Mouse (Mus musculus) limb, embryonic 11.5 days (tissue): ENCODE measurements around the gene Tmc1. TPM values are rescaled to one million over a fixed set of nuclear protein-coding genes. Genes with fewer than 3 reads are reported as not detected.

Source experiments
- ATAC-seq: fragments of 200-750 bp; cut with Nextera tagmentation; 2 replicates; pipeline ENCODE4 v1.8.0; 2017; ENCODE audit warnings: low read depth; ENCODE audit not compliant: insufficient number of reproducible peaks, low FRiP score, low TSS enrichment
- DNase-seq: peaks from one replicate; pipeline ENCODE4 v3.0.0-alpha.2; 2015; ENCODE audit warnings: low spot score
- H3K27ac ChIP-seq: fragments of 300-500 bp; sonication (generic); replicated peaks from 2 replicates; pipeline ENCODE4 v1.5.1; 2014; ENCODE audit warnings: low read depth, mild to moderate bottlenecking, low read length
- H3K27me3 ChIP-seq: fragments of 300-500 bp; sonication (generic); 2 replicates; pipeline ENCODE4 v1.6.1; 2014; ENCODE audit warnings: mild to moderate bottlenecking, low read length, mixed read lengths; ENCODE audit not compliant: control insufficient read depth, insufficient read depth
- H3K36me3 ChIP-seq: fragments of 300-500 bp; sonication (generic); 2 replicates; pipeline ENCODE4 v1.6.1; 2014; ENCODE audit warnings: mild to moderate bottlenecking, low read length, moderate library complexity, mixed read lengths; ENCODE audit not compliant: control insufficient read depth, insufficient read depth
- H3K4me1 ChIP-seq: fragments of 300-500 bp; sonication (generic); 2 replicates; pipeline ENCODE4 v1.6.1; 2014; ENCODE audit warnings: low read length, mixed read lengths; ENCODE audit not compliant: control insufficient read depth, insufficient read depth
- H3K4me2 ChIP-seq: fragments of 300-500 bp; sonication (generic); 2 replicates; pipeline ENCODE4 v1.6.1; 2014; ENCODE audit warnings: low read depth, mild to moderate bottlenecking, moderate library complexity; ENCODE audit not compliant: severe bottlenecking
- H3K4me3 ChIP-seq: fragments of 300-500 bp; sonication (generic); 2 replicates; pipeline ENCODE4 v1.5.1; 2014; ENCODE audit warnings: low read depth, low read length
- H3K9ac ChIP-seq: fragments of 300-500 bp; sonication (generic); 2 replicates; pipeline ENCODE4 v1.6.1; 2014; ENCODE audit warnings: mild to moderate bottlenecking, low read length
- H3K9me3 ChIP-seq: fragments of 300-500 bp; sonication (generic); 2 replicates; pipeline ENCODE4 v1.6.1; 2016; ENCODE audit warnings: low read length; ENCODE audit not compliant: control insufficient read depth
- WGBS: fragments of 180-500 bp; shearing (Covaris S2); extraction: QIAGEN DNeasy Blood & Tissue Kit; methylation state at CpG from one replicate; pipeline ENCODE4 v1.1.7; 2014; 5-methylcytosine and 5-hydroxymethylcytosine counted together
- polyA plus RNA-seq: library from polyadenylated mRNA; unstranded; fragments of >200 nt; fragmentation: Nextera tagmentation; extraction: Ambion mirVana; gene quantifications from 2 replicates; pipeline ENCODE4 v1.2.1, GENCODE M21; 2014

The Tmc1 gene
- polyA plus RNA-seq, 1 experiment from 2014 or later = not detected

GRCm38 (mm10) chr19:20848906-20849305, 105.1 kb downstream of the Tmc1 start:
- no peak overlapping the region for H3K4me3 ChIP-seq
- no peaks in the 10 kb centered on the region for H3K27me3 ChIP-seq
- no peak overlapping the region for H3K27ac ChIP-seq
- H3K4me1 ChIP-seq = no peaks in the 10 kb centered on the region
- H3K9me3 ChIP-seq = no peaks in the 10 kb centered on the region
- 70% methylated on average over 5 of the region's 5 CpGs for WGBS
- DNase-seq (no peak), ATAC-seq (no peak)
- no peaks in the 10 kb centered on the region for H3K36me3 ChIP-seq
- no peak overlapping the region for H3K4me2 ChIP-seq
- no peak overlapping the region for H3K9ac ChIP-seq

- Histone ChIP-seq H3K36me3 (no peaks in the 10 kb centered on the region), H3K9me3 (no peaks in the 10 kb centered on the region), H3K9ac (no peak overlapping the region), H3K4me1 (no peaks in the 10 kb centered on the region), H3K4me3 (no peak overlapping the region), H3K27ac (no peak overlapping the region), H3K4me2 (no peak overlapping the region), H3K27me3 (no peaks in the 10 kb centered on the region)
- 90% methylated on average over 3 of the region's 3 CpGs for WGBS
- ATAC-seq = no peak
- DNase-seq = no peak
These were observed 106.4 kb downstream of the Tmc1 start for GRCm38 (mm10) chr19:20847476-20848073.

DNA sequence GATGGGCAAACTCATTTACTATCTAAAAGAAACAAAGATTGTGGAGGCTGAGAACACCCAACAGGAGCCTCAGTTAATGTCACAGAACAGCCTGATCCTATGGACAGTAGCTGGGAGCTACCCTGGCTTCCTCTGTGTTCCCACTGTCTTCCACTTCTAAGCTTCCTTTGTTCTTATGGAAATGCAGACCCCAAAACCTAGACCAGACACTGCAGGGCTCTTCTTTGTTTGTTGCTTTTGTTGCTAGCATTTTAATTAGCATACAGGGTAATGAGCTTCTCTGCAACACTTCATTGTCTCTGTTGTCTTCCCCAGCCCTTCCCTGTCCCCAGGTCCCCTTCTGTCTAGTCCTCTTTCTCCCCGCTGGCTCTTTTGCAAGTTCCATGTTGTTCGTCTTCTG, 116.6 kb downstream of the Tmc1 start:
- ATAC-seq (no peak), DNase-seq (no peak)
- 82% methylated on average over 2 of the region's 2 CpGs for WGBS

GRCm38 (mm10) chr19:20836055-20836845, 117.8 kb downstream of the Tmc1 start:
- no peaks in the 10 kb centered on the region for H3K4me1 ChIP-seq
- H3K36me3 ChIP-seq = no peaks in the 10 kb centered on the region
- no peak overlapping the region for H3K4me3 ChIP-seq
- no peaks in the 10 kb centered on the region for H3K27me3 ChIP-seq
- DNase-seq (no peak), ATAC-seq (no peak)
- H3K9ac ChIP-seq = no peak overlapping the region
- no peak overlapping the region for H3K27ac ChIP-seq
- H3K9me3 ChIP-seq = no peaks in the 10 kb centered on the region
- H3K4me2 ChIP-seq = no peak overlapping the region
- WGBS = 68% methylated on average over 9 of the region's 9 CpGs

More for the DNA sequence above, 116.6 kb downstream of the Tmc1 start:
- no peaks in the 10 kb centered on the region for H3K4me1 ChIP-seq
- H3K4me3 ChIP-seq = no peak overlapping the region
- H3K9ac ChIP-seq = no peak overlapping the region
- H3K27me3 ChIP-seq = no peaks in the 10 kb centered on the region
- no peaks in the 10 kb centered on the region for H3K36me3 ChIP-seq
- no peak overlapping the region for H3K27ac ChIP-seq
- H3K9me3 ChIP-seq = no peaks in the 10 kb centered on the region
- H3K4me2 ChIP-seq = no peak overlapping the region

GRCm38 (mm10) chr19:20834895-20835294, 119.1 kb downstream of the Tmc1 start:
- Histone ChIP-seq H3K9ac (no peak overlapping the region), H3K36me3 (no peaks in the 10 kb centered on the region), H3K27me3 (no peaks in the 10 kb centered on the region), H3K9me3 (no peaks in the 10 kb centered on the region), H3K4me1 (no peaks in the 10 kb centered on the region), H3K4me2 (no peak overlapping the region), H3K4me3 (no peak overlapping the region), H3K27ac (no peak overlapping the region)
- 84% methylated on average over 1 of the region's 1 CpGs for WGBS
- DNase-seq = no peak
- ATAC-seq = no peak

- H3K4me3 ChIP-seq = no peak overlapping the region
- H3K4me1 ChIP-seq = no peaks in the 10 kb centered on the region
- H3K27ac ChIP-seq = no peak overlapping the region
- H3K9ac ChIP-seq = no peak overlapping the region
- DNase-seq = no peak
- H3K9me3 ChIP-seq = no peaks in the 10 kb centered on the region
- H3K36me3 ChIP-seq = no peaks in the 10 kb centered on the region
- H3K27me3 ChIP-seq = no peaks in the 10 kb centered on the region
- H3K4me2 ChIP-seq = no peak overlapping the region
- no peak for ATAC-seq
These were observed 154.5 kb downstream of the Tmc1 start for GRCm38 (mm10) chr19:20799460-20799859.

- H3K9me3 ChIP-seq = no peaks in the 10 kb centered on the region
- no peak overlapping the region for H3K9ac ChIP-seq
- no peaks in the 10 kb centered on the region for H3K27me3 ChIP-seq
- H3K4me1 ChIP-seq = no peaks in the 10 kb centered on the region
- WGBS = 66% methylated on average over 6 of the region's 6 CpGs
- DNase-seq (no peak), ATAC-seq (no peak)
- H3K4me2 ChIP-seq = no peak overlapping the region
- H3K36me3 ChIP-seq = no peaks in the 10 kb centered on the region
- no peak overlapping the region for H3K27ac ChIP-seq
- no peak overlapping the region for H3K4me3 ChIP-seq
These were observed 156.4 kb downstream of the Tmc1 start for GRCm38 (mm10) chr19:20797558-20798101.

- Histone ChIP-seq H3K9me3 (no peaks in the 10 kb centered on the region), H3K4me2 (no peak overlapping the region), H3K27me3 (no peaks in the 10 kb centered on the region), H3K4me3 (no peak overlapping the region), H3K9ac (no peak overlapping the region), H3K4me1 (no peaks in the 10 kb centered on the region), H3K27ac (no peak overlapping the region), H3K36me3 (no peaks in the 10 kb centered on the region)
- ATAC-seq (no peak), DNase-seq (no peak)
- WGBS = 67% methylated on average over 4 of the region's 4 CpGs
These were observed 158.0 kb downstream of the Tmc1 start for GRCm38 (mm10) chr19:20796001-20796400.
